In the genomic region with DNA sequence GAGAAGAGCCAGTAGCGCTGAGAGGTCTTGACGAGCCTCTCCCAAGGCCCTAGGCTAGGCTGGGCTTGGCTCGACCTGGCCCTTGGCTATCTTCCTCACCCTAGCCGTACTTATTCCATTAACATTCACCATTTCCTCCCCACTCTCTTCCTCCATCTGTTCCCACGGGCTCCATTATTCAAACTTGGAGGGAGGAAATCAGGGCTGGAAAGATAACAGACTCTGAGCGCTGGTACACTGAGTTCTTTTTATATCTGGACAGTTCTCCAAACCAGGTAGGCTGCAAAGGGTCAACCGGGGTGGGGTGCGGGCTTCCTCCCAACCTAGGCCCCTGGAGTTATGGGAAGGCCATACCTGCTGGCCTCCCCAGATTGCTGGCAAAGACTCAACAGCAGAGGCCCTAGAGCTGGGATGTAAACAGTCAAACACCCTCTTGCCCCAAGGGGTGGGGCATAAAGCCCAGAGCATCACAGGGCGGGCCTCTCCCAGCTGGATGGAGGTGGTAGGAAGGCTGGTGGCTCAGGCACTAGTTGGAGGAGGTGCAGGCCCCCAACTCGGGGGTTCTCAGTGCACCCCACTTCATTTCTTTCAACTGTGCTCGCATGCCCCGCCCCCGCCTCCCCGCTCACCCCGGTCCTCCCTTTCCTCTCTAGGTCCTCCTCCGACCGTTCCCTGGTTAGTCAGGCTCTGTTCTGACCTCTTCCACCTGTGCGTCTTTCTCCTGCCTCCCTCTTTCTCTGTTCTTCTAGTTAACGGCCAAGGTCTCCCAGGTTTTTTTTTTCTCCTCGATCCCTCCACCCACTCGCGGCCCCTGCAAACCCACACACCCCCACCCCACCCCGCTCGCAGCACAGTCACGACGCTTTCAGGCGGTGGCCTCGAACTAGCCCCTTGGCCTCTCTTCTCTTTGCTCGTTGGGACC, we compare ENCODE assay signal across 8 mouse cellular contexts. TPM values are rescaled to one million over a fixed set of nuclear protein-coding genes. Genes with fewer than 3 reads are reported as not detected.
A peak's percentile ranks its signal among the peaks of the same experiment; 100 is the strongest.
DNase-seq lines count a peak whose midpoint lies in the region; ATAC-seq lines count a peak whose summit lies in the region.

A gene (plus strand): TSS at position 146 of the 922 bp plus-strand sequence.

- peaks cover 7% of the 10 kb centered on the region; the same call in 1 of the 2 replicates for H3K4me1 ChIP-seq in forebrain, embryonic 11.5 days (replicated peaks; ENCODE audit: control insufficient read depth, insufficient read depth, low read length)
- H3K4me1 ChIP-seq in midbrain, embryonic 16.5 days (ENCODE audit: control insufficient read depth, insufficient read depth, low read length), result peaks cover 4% of the 10 kb centered on the region; the same call in 1 of the 2 replicates

- WGBS in forebrain, embryonic 11.5 days, result 24% methylated on average over 24 of the region's 29 CpGs
- 20% methylated on average over 29 of the region's 29 CpGs for WGBS in midbrain, embryonic 16.5 days

- 0 out of 2 replicates have a peak, but pooled peaks cover 3% of the 10 kb centered on the region for H3K27me3 ChIP-seq in forebrain, embryonic 11.5 days (ENCODE audit: control insufficient read depth, insufficient read depth, low read length)
- H3K27me3 ChIP-seq in midbrain, embryonic 16.5 days (ENCODE audit: control insufficient read depth, insufficient read depth, low read depth, low read length), result peaks cover 7% of the 10 kb centered on the region

- H3K4me3 ChIP-seq in forebrain, embryonic 11.5 days (ENCODE audit: low read depth, low read length), result peak within 1 kb of the TSS; percentile 24
- peak within 1 kb of the TSS; percentile 18 for H3K4me3 ChIP-seq in midbrain, embryonic 16.5 days (ENCODE audit: low read depth, low read length)

- H3K36me3 ChIP-seq in forebrain, embryonic 11.5 days (ENCODE audit: control insufficient read depth, insufficient read depth, low read length), result no peaks in the 10 kb centered on the region
- peaks cover 23% of the 10 kb centered on the region for H3K36me3 ChIP-seq in midbrain, embryonic 16.5 days (ENCODE audit: control insufficient read depth, insufficient read depth, low read length)

- ATAC-seq in forebrain, embryonic 11.5 days (replicated peaks; ENCODE audit: low FRiP score), result no peak
- ATAC-seq in midbrain, embryonic 16.5 days, result no peak
- ATAC-seq in erythroid progenitor cell, adult 5-6 weeks (replicated peaks; ENCODE audit: low FRiP score, poor library complexity, severe bottlenecking), result no peak

- peak; percentile 66 to 69 for DNase-seq in spleen, postnatal 36 days (ENCODE audit: low spot score in 2 of 2)
- no peak for DNase-seq in spleen, adult 18-20 months
- DNase-seq in forebrain, embryonic 11.5 days (ENCODE audit: low spot score), result no peak
- peak; percentile 62 for DNase-seq in heart, postnatal 4 days
- DNase-seq in liver, result peak; percentile 53
- DNase-seq in right cerebral cortex, adult 18-20 months, result no peak

- peak within 1 kb of the TSS; percentile 30 for H3K9ac ChIP-seq in forebrain, embryonic 11.5 days (ENCODE audit: low read length)
- 0 out of 2 replicates have a peak within 1 kb of the TSS, but pooled peaks have one; percentile 38 for H3K9ac ChIP-seq in midbrain, embryonic 16.5 days (ENCODE audit: low read depth, low read length)

- H3K4me2 ChIP-seq in forebrain, embryonic 11.5 days (ENCODE audit: low read depth, low read length, severe bottlenecking), result peak within 1 kb of the TSS; percentile 57
- H3K4me2 ChIP-seq in midbrain, embryonic 16.5 days (ENCODE audit: low read length), result peak within 1 kb of the TSS; percentile 36

- no peak within 1 kb of the TSS for H3K27ac ChIP-seq in forebrain, embryonic 11.5 days (ENCODE audit: low read depth, low read length)
- no peak within 1 kb of the TSS for H3K27ac ChIP-seq in midbrain, embryonic 16.5 days (ENCODE audit: low read length)

- H3K9me3 ChIP-seq in forebrain, embryonic 11.5 days (ENCODE audit: control insufficient read depth, low read length), result no peaks in the 10 kb centered on the region
- no peaks in the 10 kb centered on the region for H3K9me3 ChIP-seq in midbrain, embryonic 16.5 days (replicated peaks; ENCODE audit: control insufficient read depth, low read length, poor library complexity, severe bottlenecking)

RNA-seq across cellular contexts. Expression of the gene that starts here (rescaled TPM):
- polyA plus RNA-seq in forebrain, embryonic 11.5 days (2014; fragmentation: Nextera tagmentation; extraction: Ambion mirVana), result 0.29 and 0.99 TPM in 2 replicates
- total RNA-seq in heart, postnatal 4 days (2021), result 1 to 10 TPM; 2.2 to 3.0 TPM
- polyA plus RNA-seq in midbrain, embryonic 16.5 days (2015; fragmentation: Nextera tagmentation; extraction: Ambion mirVana), result 0.64 and 0.73 TPM in 2 replicates
- total RNA-seq in erythroid progenitor cell, adult 5-6 weeks (2015; ENCODE audit: low replicate concordance), result 2.5 and 3.8 TPM in 2 replicates
- total RNA-seq in erythroid progenitor cell, adult 5-6 weeks (2017; ENCODE audit: low replicate concordance), result 1.7 and 2.4 TPM in 2 replicates

Comparison
In these comparisons a context has a peak if more than half of its experiments do, and no peak if none do; other contexts are left out.
1. DNase-seq: peak in spleen, postnatal 36 days (2 of 2), heart, postnatal 4 days (single experiment) and liver (single experiment); none in spleen, adult 18-20 months (0 of 2), forebrain, embryonic 11.5 days (single experiment) and right cerebral cortex, adult 18-20 months (single experiment).